7 mouse cellular contexts compared by ENCODE assay signal in genomic region chr2:32166581-32166980, GRCm38 (mm10). TPM values are rescaled to one million over a fixed set of nuclear protein-coding genes. Genes with fewer than 3 reads are reported as not detected.
DNase-seq lines count a peak whose midpoint lies in the region; ATAC-seq and TF ChIP-seq lines count a peak whose summit lies in the region.

No protein-coding gene starts in this region.

- no peaks in the 10 kb centered on the region for H3K27me3 ChIP-seq in CH12.LX (replicated peaks)
- no peaks in the 10 kb centered on the region for H3K27me3 ChIP-seq in G1E (ENCODE audit: insufficient read depth, low read length)
- H3K27me3 ChIP-seq in midbrain, embryonic 11.5 days (ENCODE audit: control insufficient read depth, insufficient read depth, low read length) = no peaks in the 10 kb centered on the region

- no peak for TF ChIP-seq POLR2A in CH12.LX (IDR thresholded peaks at IDR 0.05; ENCODE audit: low read depth, low read length)

- peak overlapping the region; percentile 94 for H3K4me2 ChIP-seq in CH12.LX (ENCODE audit: insufficient read depth, low read depth, poor library complexity, severe bottlenecking)
- H3K4me2 ChIP-seq in midbrain, embryonic 11.5 days = peak overlapping the region; percentile 36; the same call in 1 of the 2 replicates

- peak overlapping the region in 2 of 3 experiments; percentile 51 to 52 for H3K4me3 ChIP-seq in CH12.LX (replicated peaks in 1 of 3; ENCODE audit: low read depth in 2 of 3, low read length in 2 of 3, poor library complexity in 1 of 3)
- peak overlapping the region; percentile 36; the same call in 1 of the 2 replicates for H3K4me3 ChIP-seq in G1E (ENCODE audit: low read depth, low read length)
- H3K4me3 ChIP-seq in midbrain, embryonic 11.5 days (ENCODE audit: low read depth, low read length) = no peak overlapping the region

- H3K4me1 ChIP-seq in CH12.LX (ENCODE audit: control insufficient read depth in 1 of 2, insufficient read depth in 2 of 2) (peaks cover 39 to 90% of the 10 kb centered on the region in 2 experiments), G1E (ENCODE audit: insufficient read depth, low read depth, low read length) (peaks cover 86% of the 10 kb centered on the region)
- peaks cover 44% of the 10 kb centered on the region for H3K4me1 ChIP-seq in midbrain, embryonic 11.5 days (ENCODE audit: control insufficient read depth, insufficient read depth, low read length)

- H3K9me3 ChIP-seq in CH12.LX (replicated peaks; ENCODE audit: low read length) (no peaks in the 10 kb centered on the region), G1E (replicated peaks) (no peaks in the 10 kb centered on the region)
- H3K9me3 ChIP-seq in midbrain, embryonic 11.5 days (ENCODE audit: control insufficient read depth, low read length) = no peaks in the 10 kb centered on the region

- no peak for ATAC-seq in G1E (ENCODE audit: extremely low read depth, insufficient number of reproducible peaks, low FRiP score, poor library complexity, severe bottlenecking)
- no peak for ATAC-seq in midbrain, embryonic 11.5 days (ENCODE audit: low FRiP score)
- ATAC-seq in monocyte, adult 5-6 weeks (replicated peaks; ENCODE audit: insufficient number of reproducible peaks, low FRiP score, low TSS enrichment, poor library complexity, severe bottlenecking) = no peak

- H3K27ac ChIP-seq in CH12.LX (ENCODE audit: insufficient read depth, low read depth) = peak overlapping the region; percentile 62
- 0 out of 2 replicates have a peak overlapping the region, but pooled peaks have one; percentile 80 for H3K27ac ChIP-seq in midbrain, embryonic 11.5 days (ENCODE audit: low read depth, low read length)

- DNase-seq in CH12.LX (ENCODE audit: extremely low read depth) (no peak), G1E (ENCODE audit: low spot score) (no peak)
- DNase-seq in heart, postnatal 4 days = peak; percentile 56
- peak; percentile 92 for DNase-seq in midbrain, embryonic 11.5 days (ENCODE audit: low spot score, missing footprints)
- no peak for DNase-seq in layer of hippocampus, postnatal 25 days (ENCODE audit: extremely low spot score in 1 of 2, low spot score in 1 of 2)
- no peak for DNase-seq in gastrocnemius, postnatal 4 days (ENCODE audit: low spot score in 2 of 2)

- TF ChIP-seq CTCF in CH12.LX (conservative IDR thresholded peaks at IDR 0.05 in 1 of 2, IDR thresholded peaks at IDR 0.05 in 1 of 2; ENCODE audit: low read depth in 2 of 2, low read length in 2 of 2) (no peak), G1E (IDR thresholded peaks at IDR 0.05; ENCODE audit: low read depth, low read length) (no peak)

- peak overlapping the region; percentile 62 for H3K9ac ChIP-seq in CH12.LX (ENCODE audit: insufficient read depth, low read depth)
- no peak overlapping the region for H3K9ac ChIP-seq in midbrain, embryonic 11.5 days (ENCODE audit: low read length)

- no peak for TF ChIP-seq RAD21 in CH12.LX (IDR thresholded peaks at IDR 0.05; ENCODE audit: low read depth, low read length)

- no peak for TF ChIP-seq EP300 in CH12.LX (IDR thresholded peaks at IDR 0.05; ENCODE audit: low read length)

- in situ Hi-C loops in CH12.LX (cut with MboI; ENCODE audit: low pct_ligation_motif_present, low pct_unique_long_range_greater_than_20kb, low sequenced_read_pairs) = no loop called here

- H3K36me3 ChIP-seq in CH12.LX (replicated peaks in 1 of 2; ENCODE audit: control insufficient read depth in 1 of 2, insufficient read depth in 1 of 2, low read length in 1 of 2) = peaks cover 4 to 41% of the 10 kb centered on the region in 2 experiments
- peaks cover 78% of the 10 kb centered on the region for H3K36me3 ChIP-seq in G1E (replicated peaks)
- no peaks in the 10 kb centered on the region for H3K36me3 ChIP-seq in midbrain, embryonic 11.5 days (ENCODE audit: control insufficient read depth, insufficient read depth, low read length)

- dilution Hi-C loops in CH12.LX (cut with MboI; ENCODE audit: extremely low pct_ligation_motif_present, extremely low pct_unique_long_range_greater_than_20kb, low sequenced_read_pairs) = no loop called here

- peaks cover 96% of the 10 kb centered on the region for H3K79me2 ChIP-seq in CH12.LX (replicated peaks; ENCODE audit: control insufficient read depth, extremely low read depth, insufficient read depth, poor library complexity, severe bottlenecking)

- 5% methylated on average over 10 of the region's 10 CpGs for WGBS in midbrain, embryonic 11.5 days

TF ChIP-seq in CH12.LX, 34 proteins besides CTCF, POLR2A, EP300 and RAD21:
- TF ChIP-seq BHLHE40 (IDR thresholded peaks at IDR 0.05; ENCODE audit: low read depth, low read length) = no peak
- TF ChIP-seq CHD2 (IDR thresholded peaks at IDR 0.05; ENCODE audit: low read length) = no peak
- no peak for TF ChIP-seq ZC3H11A (IDR thresholded peaks at IDR 0.05; ENCODE audit: low read depth, low read length)
- TF ChIP-seq ZNF384 (IDR thresholded peaks at IDR 0.05; ENCODE audit: low read depth, low read length) = no peak
- TF ChIP-seq IRF4 (IDR thresholded peaks at IDR 0.05; ENCODE audit: low read depth, low read length) = no peak
- TF ChIP-seq GABPA (IDR thresholded peaks at IDR 0.05; ENCODE audit: insufficient replicate concordance, low read depth, low read length) = no peak
- TF ChIP-seq CHD1 (IDR thresholded peaks at IDR 0.05; ENCODE audit: low read depth, low read length) = no peak
- no peak for TF ChIP-seq E2F4 (IDR thresholded peaks at IDR 0.05; ENCODE audit: insufficient replicate concordance, low read depth, low read length)
- no peak for TF ChIP-seq JUN (IDR thresholded peaks at IDR 0.05; ENCODE audit: insufficient read depth, low read depth, low read length)
- no peak for TF ChIP-seq UBTF (IDR thresholded peaks at IDR 0.05; ENCODE audit: low read depth, low read length)
- TF ChIP-seq TCF12 (IDR thresholded peaks at IDR 0.05; ENCODE audit: low read depth, low read length) = no peak
- no peak for TF ChIP-seq ELF1 (IDR thresholded peaks at IDR 0.05; ENCODE audit: low read depth, low read length)
- TF ChIP-seq MAX (IDR thresholded peaks at IDR 0.05; ENCODE audit: low read length) = no peak
- no peak for TF ChIP-seq USF1 (IDR thresholded peaks at IDR 0.05; ENCODE audit: low read depth, low read length)
TF ChIP-seq in CH12.LX: peak in this region for 0.

RNA-seq across cellular contexts. Expression of gene Prrc2b, which starts 15.7 kb away (rescaled TPM):
- total RNA-seq in CH12.LX (2012; rRNA removed) (34.3 and 42.2 TPM in 2 replicates), CH12.LX (2014; rRNA removed) (7.6 TPM in 2 replicates), G1E (2014; fragmentation: Nextera tagmentation) (147 and 160 TPM in 2 replicates), G1E (2017) (16.0 and 17.1 TPM in 2 replicates)
- polyA plus RNA-seq in CH12.LX (2012; ENCODE audit: insufficient read length, low read depth) (54.7 and 59.9 TPM in 2 replicates), G1E (2012) (90.5 and 103 TPM in 2 replicates)
- 100 to 1,000 TPM; 138 to 145 TPM for total RNA-seq in heart, postnatal 4 days (2021)
- 52.6 and 64.1 TPM in 2 replicates for polyA plus RNA-seq in midbrain, embryonic 11.5 days (2014; fragmentation: Nextera tagmentation; extraction: Ambion mirVana)
- total RNA-seq in monocyte, adult 5-6 weeks (2017) = 13.3 to 55.4 TPM (median 22.1 TPM) in 3 replicates
- total RNA-seq in layer of hippocampus, postnatal 25 days (2021) = 100 to 1,000 TPM; 248 to 275 TPM
- total RNA-seq in gastrocnemius, postnatal 4 days (2021) = 100 to 1,000 TPM; 142 to 154 TPM

Comparison
In these comparisons a context has a peak if more than half of its experiments do, and no peak if none do; other contexts are left out.
1. DNase-seq: peak in heart, postnatal 4 days (single experiment) and midbrain, embryonic 11.5 days (single experiment); none in CH12.LX (single experiment), G1E (single experiment), layer of hippocampus, postnatal 25 days (0 of 2) and gastrocnemius, postnatal 4 days (0 of 2).